ENCODE assay signal across 8 mouse cellular contexts in genomic region chr9:75409031-75409851, GRCm38 (mm10). TPM values are rescaled to one million over a fixed set of nuclear protein-coding genes. Genes with fewer than 3 reads are reported as not detected.
DNase-seq lines count a peak whose midpoint lies in the region; ATAC-seq and TF ChIP-seq lines count a peak whose summit lies in the region.

No protein-coding gene starts in this region.

- peak overlapping the region; percentile 99 for H3K27ac ChIP-seq in heart, embryonic 12.5 days (ENCODE audit: poor library complexity, severe bottlenecking)
- H3K27ac ChIP-seq in kidney, embryonic 16.5 days (ENCODE audit: low read length), result peak overlapping the region; percentile 99
- peak overlapping the region; percentile 95 for H3K27ac ChIP-seq in liver, embryonic 13.5 days

- peak overlapping the region; percentile 87 for H3K4me2 ChIP-seq in heart, embryonic 12.5 days
- H3K4me2 ChIP-seq in kidney, embryonic 16.5 days (replicated peaks; ENCODE audit: low read depth, low read length), result peak overlapping the region; percentile 82
- peak overlapping the region; percentile 86 for H3K4me2 ChIP-seq in liver, embryonic 13.5 days

- H3K9ac ChIP-seq in heart, embryonic 12.5 days, result peak overlapping the region; percentile 95
- H3K9ac ChIP-seq in kidney, embryonic 16.5 days (replicated peaks; ENCODE audit: low read length), result peak overlapping the region; percentile 94
- peak overlapping the region; percentile 90 for H3K9ac ChIP-seq in liver, embryonic 13.5 days

- H3K9me3 ChIP-seq in heart, embryonic 12.5 days (replicated peaks), result no peaks in the 10 kb centered on the region
- H3K9me3 ChIP-seq in kidney, embryonic 16.5 days (ENCODE audit: low read length), result no peaks in the 10 kb centered on the region
- no peaks in the 10 kb centered on the region for H3K9me3 ChIP-seq in liver, embryonic 13.5 days (replicated peaks)

- peak overlapping the region; percentile 85 for H3K4me3 ChIP-seq in heart, embryonic 12.5 days
- H3K4me3 ChIP-seq in kidney, embryonic 16.5 days (ENCODE audit: low read length), result peak overlapping the region; percentile 90
- H3K4me3 ChIP-seq in liver, embryonic 13.5 days (replicated peaks), result peak overlapping the region; percentile 86

- peak; percentile 67 for DNase-seq in brain, embryonic 14.5 days (ENCODE audit: low read depth)
- DNase-seq in fat pad, adult 2 months (ENCODE audit: extremely low read depth, low read depth, low spot score), result peak; percentile 33
- DNase-seq in liver, embryonic 13.5 days, result peak; percentile 66
- peak; percentile 76 for DNase-seq in naive thymus-derived CD4-positive, alpha-beta T cell, adult 2 months (ENCODE audit: low read depth)
- peak; percentile 73 for DNase-seq in splenic B cell, adult 2 months (ENCODE audit: low read depth, low spot score)

- no peaks in the 10 kb centered on the region for H3K36me3 ChIP-seq in heart, embryonic 12.5 days
- no peaks in the 10 kb centered on the region for H3K36me3 ChIP-seq in kidney, embryonic 16.5 days (ENCODE audit: insufficient read depth, low read length)
- no peaks in the 10 kb centered on the region for H3K36me3 ChIP-seq in liver, embryonic 13.5 days
- no peaks in the 10 kb centered on the region for H3K36me3 ChIP-seq in splenic B cell, adult 2 months (ENCODE audit: control insufficient read depth, insufficient read depth, low read length, poor library complexity, severe bottlenecking)

- under 1% methylated on average over 86 of the region's 90 CpGs for WGBS in heart, embryonic 12.5 days
- WGBS in kidney, embryonic 16.5 days, result under 1% methylated on average over 53 of the region's 90 CpGs
- under 1% methylated on average over 89 of the region's 90 CpGs for WGBS in liver, embryonic 13.5 days (ENCODE audit: insufficient replicate concordance)

- peak; percentile 11 for ATAC-seq in CD4-positive, CD25-positive, alpha-beta regulatory T cell, adult 4 months
- ATAC-seq in heart, embryonic 12.5 days (ENCODE audit: insufficient number of reproducible peaks, low FRiP score), result peak; percentile 86
- peak; percentile 87 for ATAC-seq in kidney, embryonic 16.5 days (ENCODE audit: low FRiP score, low TSS enrichment)
- ATAC-seq in liver, embryonic 13.5 days (ENCODE audit: low read depth), result peak; percentile 74

- H3K4me1 ChIP-seq in heart, embryonic 12.5 days (replicated peaks), result peaks cover 58% of the 10 kb centered on the region
- H3K4me1 ChIP-seq in kidney, embryonic 16.5 days (ENCODE audit: insufficient read depth, low read length), result peaks cover 36% of the 10 kb centered on the region
- H3K4me1 ChIP-seq in liver, embryonic 13.5 days (replicated peaks), result peaks cover 70% of the 10 kb centered on the region

- no peak for TF ChIP-seq CTCF in brain, embryonic 14.5 days (IDR thresholded peaks at IDR 0.05; ENCODE audit: borderline replicate concordance, extremely low read depth, insufficient read depth, insufficient read length)

- no peaks in the 10 kb centered on the region for H3K27me3 ChIP-seq in heart, embryonic 12.5 days (replicated peaks)
- no peaks in the 10 kb centered on the region for H3K27me3 ChIP-seq in kidney, embryonic 16.5 days (ENCODE audit: insufficient read depth, low read length)
- no peaks in the 10 kb centered on the region for H3K27me3 ChIP-seq in liver, embryonic 13.5 days
- no peaks in the 10 kb centered on the region for H3K27me3 ChIP-seq in splenic B cell, adult 2 months (ENCODE audit: control insufficient read depth, insufficient read depth, low read length, poor library complexity, severe bottlenecking)

- TF ChIP-seq POLR2A in brain, embryonic 14.5 days (IDR thresholded peaks at IDR 0.05; ENCODE audit: borderline replicate concordance, extremely low read depth, insufficient read depth, insufficient read length, poor library complexity, severe bottlenecking), result no peak

RNA-seq across cellular contexts. Expression of gene Mapk6, which starts 0.6 kb away (rescaled TPM):
- 10 to 100 TPM; 31.1 to 45.6 TPM for polyA plus RNA-seq in CD4-positive, CD25-positive, alpha-beta regulatory T cell, adult 4 months (2017; shearing (Covaris generic))
- 69.1 and 117 TPM in 2 replicates for polyA plus RNA-seq in brain, embryonic 14.5 days (2012; rRNA removed)
- polyA plus RNA-seq in heart, embryonic 12.5 days (2016; fragmentation: Nextera tagmentation; extraction: Ambion mirVana), result 66.9 and 68.4 TPM in 2 replicates
- 55.0 and 61.9 TPM in 2 replicates for polyA plus RNA-seq in kidney, embryonic 16.5 days (2015; fragmentation: Nextera tagmentation; extraction: Ambion mirVana)
- polyA plus RNA-seq in liver, embryonic 13.5 days (2015; fragmentation: Nextera tagmentation; extraction: Ambion mirVana), result 23.4 and 27.4 TPM in 2 replicates

RNA-seq across cellular contexts. Expression of gene Leo1, which starts 32.1 kb away (rescaled TPM):
- 10 to 100 TPM; 31.7 to 40.8 TPM for polyA plus RNA-seq in CD4-positive, CD25-positive, alpha-beta regulatory T cell, adult 4 months (2017; shearing (Covaris generic))
- 11.7 and 24.0 TPM in 2 replicates for polyA plus RNA-seq in brain, embryonic 14.5 days (2012; rRNA removed)
- 33.8 and 37.0 TPM in 2 replicates for polyA plus RNA-seq in heart, embryonic 12.5 days (2016; fragmentation: Nextera tagmentation; extraction: Ambion mirVana)
- polyA plus RNA-seq in kidney, embryonic 16.5 days (2015; fragmentation: Nextera tagmentation; extraction: Ambion mirVana), result 40.1 and 43.1 TPM in 2 replicates
- polyA plus RNA-seq in liver, embryonic 13.5 days (2015; fragmentation: Nextera tagmentation; extraction: Ambion mirVana), result 18.9 and 23.1 TPM in 2 replicates

Comparison
In these comparisons a context has a peak if more than half of its experiments do, and no peak if none do; other contexts are left out.
1. Peak in every context shown above with its lines: DNase-seq, ATAC-seq, H3K4me3 ChIP-seq and H3K27ac ChIP-seq.
2. ATAC-seq: peak in every context shown above with its lines; median percentile 87 in kidney, embryonic 16.5 days; 86 in heart, embryonic 12.5 days; 74 in liver, embryonic 13.5 days; 11 in CD4-positive, CD25-positive, alpha-beta regulatory T cell, adult 4 months.